In the genomic region with DNA sequence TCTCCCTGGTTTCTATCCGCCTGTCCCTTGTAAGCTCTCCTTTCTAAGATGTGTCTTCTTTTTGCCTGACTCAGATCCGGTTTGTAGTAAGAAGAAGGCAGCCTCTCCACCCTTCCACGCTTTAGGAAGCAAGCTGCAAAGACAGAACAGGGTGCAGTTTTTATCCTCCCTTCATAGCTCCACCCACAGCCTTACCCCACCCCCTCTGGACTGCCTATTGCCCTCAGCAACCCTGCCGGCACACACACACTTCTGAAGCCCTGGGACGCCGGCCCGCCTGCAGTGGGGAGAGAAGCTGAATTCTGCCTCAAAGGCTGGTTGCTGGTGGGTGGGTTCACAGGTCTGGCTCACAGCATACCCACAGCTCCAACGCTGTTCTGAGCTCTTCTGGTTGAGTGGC, we compare ENCODE assay signal across 10 mouse cellular contexts. TPM values are rescaled to one million over a fixed set of nuclear protein-coding genes. Genes with fewer than 3 reads are reported as not detected.
DNase-seq lines count a peak whose midpoint lies in the region; ATAC-seq and TF ChIP-seq lines count a peak whose summit lies in the region.
"Had no signal": no experiment of that assay in that cellular context is flagged by ENCODE, and none has a peak within 500 bp of the region (broad histone marks: within the 10 kb centered on the region; RNA-seq: fewer than 3 reads in every experiment).

No protein-coding gene starts in this region.

- H3K4me1 ChIP-seq in forebrain, embryonic 11.5 days (replicated peaks; ENCODE audit: control insufficient read depth, insufficient read depth, low read length), result peaks cover 2% of the 10 kb centered on the region; the same call in 1 of the 2 replicates
- peaks cover 4% of the 10 kb centered on the region; the same call in 1 of the 2 replicates for H3K4me1 ChIP-seq in forebrain, embryonic 14.5 days (ENCODE audit: control insufficient read depth, insufficient read depth, low read length)
- peaks cover 0 to 6% of the 10 kb centered on the region in 2 experiments; a peak in 3 of 4 replicates for H3K4me1 ChIP-seq in ES-E14 (ENCODE audit: control insufficient read depth in 2 of 2, insufficient read depth in 2 of 2, low read length in 2 of 2, poor library complexity in 1 of 2)
- H3K4me1 ChIP-seq in cerebellum, adult 2 months (ENCODE audit: control insufficient read depth, insufficient read depth, low read length), result no peaks in the 10 kb centered on the region
- H3K4me1 ChIP-seq: lung, embryonic 15.5 days had no signal

- peaks cover 37% of the 10 kb centered on the region for H3K27me3 ChIP-seq in forebrain, embryonic 11.5 days (ENCODE audit: control insufficient read depth, insufficient read depth, low read length)
- H3K27me3 ChIP-seq in forebrain, embryonic 14.5 days (replicated peaks; ENCODE audit: control insufficient read depth, insufficient read depth, low read length), result peaks cover 31% of the 10 kb centered on the region
- no peaks in the 10 kb centered on the region for H3K27me3 ChIP-seq in cerebellum, adult 2 months (ENCODE audit: control insufficient read depth, insufficient read depth, low read length)

- no peaks in the 10 kb centered on the region for H3K36me3 ChIP-seq in forebrain, embryonic 11.5 days (ENCODE audit: control insufficient read depth, insufficient read depth, low read length)
- no peaks in the 10 kb centered on the region for H3K36me3 ChIP-seq in forebrain, embryonic 14.5 days (ENCODE audit: control insufficient read depth, insufficient read depth, low read length)
- H3K36me3 ChIP-seq in ES-E14 (ENCODE audit: control insufficient read depth, insufficient read depth, low read length, poor library complexity, severe bottlenecking), result no peaks in the 10 kb centered on the region
- H3K36me3 ChIP-seq: lung, embryonic 15.5 days had no signal

- no peak for TF ChIP-seq CTCF in cerebellum, adult 2 months (IDR thresholded peaks at IDR 0.05; ENCODE audit: borderline replicate concordance, insufficient read depth, low read depth, low read length)

- under 1% methylated on average over 8 of the region's 8 CpGs for WGBS in forebrain, embryonic 11.5 days
- WGBS in forebrain, embryonic 14.5 days, result under 1% methylated on average over 8 of the region's 8 CpGs
- WGBS in cerebellum, adult 2 months, result 15% methylated on average over 8 of the region's 8 CpGs

- H3K9ac ChIP-seq in forebrain, embryonic 11.5 days (ENCODE audit: low read length), result no peak overlapping the region
- no peak overlapping the region for H3K9ac ChIP-seq in forebrain, embryonic 14.5 days (ENCODE audit: low read length)
- H3K9ac ChIP-seq in ES-E14 (ENCODE audit: insufficient read depth, low read depth, low read length, poor library complexity, severe bottlenecking), result no peak overlapping the region
- H3K9ac ChIP-seq: lung, embryonic 15.5 days had no signal

- 0 out of 2 replicates have a peak overlapping the region, but pooled peaks have one; percentile 3 for H3K4me2 ChIP-seq in forebrain, embryonic 11.5 days (ENCODE audit: low read depth, low read length, severe bottlenecking)
- no peak overlapping the region for H3K4me2 ChIP-seq in forebrain, embryonic 14.5 days (ENCODE audit: low read length)
- H3K4me2 ChIP-seq: lung, embryonic 15.5 days had no signal

- TF ChIP-seq POLR2A in cerebellum, adult 2 months (IDR thresholded peaks at IDR 0.05; ENCODE audit: borderline replicate concordance, insufficient read depth, low read length), result no peak

- in situ Hi-C loops in ES-E14 (cut with MboI; ENCODE audit: low sequenced_read_pairs in 2 of 2, unreplicated experiment in 2 of 2), result no loop called here

- H3K9me3 ChIP-seq in forebrain, embryonic 11.5 days (ENCODE audit: control insufficient read depth, low read length), result no peaks in the 10 kb centered on the region
- no peaks in the 10 kb centered on the region for H3K9me3 ChIP-seq in forebrain, embryonic 14.5 days (replicated peaks; ENCODE audit: control insufficient read depth, low read length)
- H3K9me3 ChIP-seq in ES-E14 (ENCODE audit: control insufficient read depth, insufficient read depth, low read depth, low read length), result no peaks in the 10 kb centered on the region
- H3K9me3 ChIP-seq: lung, embryonic 15.5 days had no signal

- H3K4me3 ChIP-seq in forebrain, embryonic 11.5 days (ENCODE audit: low read depth, low read length), result no peak overlapping the region
- no peak overlapping the region for H3K4me3 ChIP-seq in forebrain, embryonic 14.5 days (ENCODE audit: low read depth, low read length)
- H3K4me3 ChIP-seq in ES-E14 (ENCODE audit: insufficient read depth in 1 of 2, low read depth in 1 of 2, low read length in 2 of 2, poor library complexity in 1 of 2, severe bottlenecking in 1 of 2), result peak overlapping the region in 1 of 2 experiments; percentile 41; a peak in 1 of 4 replicates
- H3K4me3 ChIP-seq in cerebellum, adult 2 months (replicated peaks; ENCODE audit: insufficient read depth, low read depth, low read length), result no peak overlapping the region
- H3K4me3 ChIP-seq: lung, embryonic 15.5 days had no signal

- no peak for ATAC-seq in forebrain, embryonic 11.5 days (replicated peaks; ENCODE audit: low FRiP score)
- no peak for ATAC-seq in forebrain, embryonic 14.5 days
- ATAC-seq in erythroblast, adult 5-6 weeks (replicated peaks; ENCODE audit: low FRiP score, poor library complexity, severe bottlenecking), result no peak

- no peak overlapping the region for H3K27ac ChIP-seq in forebrain, embryonic 11.5 days (ENCODE audit: low read depth, low read length)
- H3K27ac ChIP-seq in forebrain, embryonic 14.5 days (ENCODE audit: low read depth, low read length), result no peak overlapping the region
- no peak overlapping the region for H3K27ac ChIP-seq in ES-E14 (ENCODE audit: insufficient read depth, low read depth, low read length, poor library complexity, severe bottlenecking)
- no peak overlapping the region for H3K27ac ChIP-seq in cerebellum, adult 2 months (ENCODE audit: insufficient read depth, low read length)
- H3K27ac ChIP-seq: lung, embryonic 15.5 days had no signal

- intact Hi-C loops in left cerebral cortex, postnatal 14 days (cut with DNase I), result no loop called here
- intact Hi-C loops in left cerebral cortex, postnatal 4 days (cut with DNase I), result no loop called here

- no peak for DNase-seq in forebrain, embryonic 11.5 days (ENCODE audit: low spot score)
- DNase-seq in forebrain, embryonic 14.5 days (ENCODE audit: low spot score), result no peak
- DNase-seq in left cerebral cortex, postnatal 14 days (ENCODE audit: low spot score in 2 of 2), result peak; percentile 22 to 32
- no peak for DNase-seq in left cerebral cortex, postnatal 4 days
- DNase-seq in ES-E14 (ENCODE audit: low read depth, low spot score), result peak; percentile 56
- DNase-seq in kidney, postnatal 4 days, result peak; percentile 20 to 35
- DNase-seq in cerebellum, adult 2 months, result no peak

TF ChIP-seq in ES-E14, 5 proteins besides CTCF, POLR2A, EP300 and RAD21:
- no peak for TF ChIP-seq ZNF384 (IDR thresholded peaks at IDR 0.05; ENCODE audit: low read depth, low read length)
- no peak for TF ChIP-seq MAFK (IDR thresholded peaks at IDR 0.05; ENCODE audit: insufficient read depth, low read depth, low read length)
- TF ChIP-seq ZC3H11A (IDR thresholded peaks at IDR 0.05; ENCODE audit: borderline replicate concordance, low read depth, low read length), result no peak
- TF ChIP-seq CHD2 (IDR thresholded peaks at IDR 0.05; ENCODE audit: low read depth, low read length), result no peak
- TF ChIP-seq HCFC1 (IDR thresholded peaks at IDR 0.05; ENCODE audit: borderline replicate concordance, insufficient read depth, low read length), result no peak

RNA-seq across cellular contexts. Expression of gene Nefh, which starts 6.1 kb away (rescaled TPM):
- 0.17 and 0.21 TPM in 2 replicates for polyA plus RNA-seq in forebrain, embryonic 11.5 days (2014; fragmentation: Nextera tagmentation; extraction: Ambion mirVana)
- 0.75 and 1.0 TPM in 2 replicates for polyA plus RNA-seq in forebrain, embryonic 14.5 days (2014; fragmentation: Nextera tagmentation; extraction: Ambion mirVana)
- 10 to 100 TPM; 35.5 to 38.2 TPM for total RNA-seq in left cerebral cortex, postnatal 14 days (2021)
- total RNA-seq in left cerebral cortex, postnatal 4 days (2021), result 1 to 10 TPM; 3.2 to 4.8 TPM
- total RNA-seq in ES-E14 (2012; rRNA removed), result 13.9 and 17.7 TPM in 2 replicates
- polyA plus RNA-seq in cerebellum, adult 2 months (2012; rRNA removed), result 197 and 273 TPM in 2 replicates
- 0.77 and 3.1 TPM in 2 replicates for total RNA-seq in erythroblast, adult 5-6 weeks (2015; ENCODE audit: low replicate concordance)
- 0.70 and 1.8 TPM in 2 replicates for total RNA-seq in erythroblast, adult 5-6 weeks (2017; ENCODE audit: low replicate concordance)
- total RNA-seq: gastrocnemius, adult 8-10 months had no signal

RNA-seq across cellular contexts. Expression of gene Ap1b1, which starts 32.7 kb away (rescaled TPM):
- polyA plus RNA-seq in forebrain, embryonic 11.5 days (2014; fragmentation: Nextera tagmentation; extraction: Ambion mirVana), result 59.2 and 66.4 TPM in 2 replicates
- polyA plus RNA-seq in forebrain, embryonic 14.5 days (2014; fragmentation: Nextera tagmentation; extraction: Ambion mirVana), result 58.4 and 75.5 TPM in 2 replicates
- total RNA-seq in left cerebral cortex, postnatal 14 days (2021), result 100 to 1,000 TPM; 138 to 142 TPM
- 100 to 1,000 TPM; 110 to 115 TPM for total RNA-seq in left cerebral cortex, postnatal 4 days (2021)
- 37.2 and 42.4 TPM in 2 replicates for total RNA-seq in ES-E14 (2012; rRNA removed)
- 180 and 181 TPM in 2 replicates for polyA plus RNA-seq in cerebellum, adult 2 months (2012; rRNA removed)
- total RNA-seq in erythroblast, adult 5-6 weeks (2015; ENCODE audit: low replicate concordance), result 20.4 and 23.0 TPM in 2 replicates
- total RNA-seq in erythroblast, adult 5-6 weeks (2017; ENCODE audit: low replicate concordance), result 53.6 and 106 TPM in 2 replicates

RNA-seq across cellular contexts. Expression of gene Thoc5, which starts 58.8 kb away (rescaled TPM):
- polyA plus RNA-seq in forebrain, embryonic 11.5 days (2014; fragmentation: Nextera tagmentation; extraction: Ambion mirVana), result 54.7 and 61.3 TPM in 2 replicates
- 72.8 and 77.5 TPM in 2 replicates for polyA plus RNA-seq in forebrain, embryonic 14.5 days (2014; fragmentation: Nextera tagmentation; extraction: Ambion mirVana)
- 10 to 100 TPM; 35.8 to 38.3 TPM for total RNA-seq in left cerebral cortex, postnatal 14 days (2021)
- 10 to 100 TPM; 58.1 to 61.4 TPM for total RNA-seq in left cerebral cortex, postnatal 4 days (2021)
- 46.4 and 47.5 TPM in 2 replicates for total RNA-seq in ES-E14 (2012; rRNA removed)
- 49.6 and 56.8 TPM in 2 replicates for polyA plus RNA-seq in cerebellum, adult 2 months (2012; rRNA removed)
- total RNA-seq in erythroblast, adult 5-6 weeks (2015; ENCODE audit: low replicate concordance), result 2.5 and 2.7 TPM in 2 replicates
- total RNA-seq in erythroblast, adult 5-6 weeks (2017; ENCODE audit: low replicate concordance), result 11.3 and 17.1 TPM in 2 replicates

Comparison
In these comparisons a context has a peak if more than half of its experiments do, and no peak if none do; other contexts are left out.
1. DNase-seq: peak in left cerebral cortex, postnatal 14 days (2 of 2), ES-E14 (single experiment) and kidney, postnatal 4 days (2 of 2); none in forebrain, embryonic 11.5 days (single experiment), forebrain, embryonic 14.5 days (single experiment), left cerebral cortex, postnatal 4 days (single experiment) and cerebellum, adult 2 months (0 of 2).